Mouse (Mus musculus) heart, postnatal 0 days (tissue): ENCODE data around the gene Tiam1.

Experiments used
- CTCF ChIP-seq: IDR thresholded peaks from 2 replicates; pipeline ENCODE4 v1.5.1; 2016; ENCODE audit warnings: antibody characterized with exemption, control low read depth, low read depth
- EP300 ChIP-seq: IDR thresholded peaks from 2 replicates; pipeline ENCODE4 v1.6.1; 2016; ENCODE audit warnings: antibody characterized with exemption, low read depth

- TF ChIP-seq CTCF, result no peak
- TF ChIP-seq EP300, result no peak
Observed at GRCm38 (mm10) chr16:89762523-89762922, 381.0 kb downstream of the Tiam1 start.
